26 mouse cellular contexts compared by ENCODE assay signal in genomic region chr9:44132200-44132599, GRCm38 (mm10). TPM values are rescaled to one million over a fixed set of nuclear protein-coding genes. Genes with fewer than 3 reads are reported as not detected.
DNase-seq lines count a peak whose midpoint lies in the region; ATAC-seq and TF ChIP-seq lines count a peak whose summit lies in the region.
"Had no signal": no experiment of that assay in that cellular context is flagged by ENCODE, and none has a peak within 500 bp of the region (broad histone marks: within the 10 kb centered on the region; RNA-seq: fewer than 3 reads in every experiment).

No protein-coding gene starts in this region.

- TF ChIP-seq EP300 in lung, postnatal 0 days (IDR thresholded peaks at IDR 0.05) = no peak

- no peak overlapping the region for H3K4me2 ChIP-seq in heart, embryonic 15.5 days
- H3K4me2 ChIP-seq in kidney, embryonic 16.5 days (replicated peaks; ENCODE audit: low read depth, low read length) = no peak overlapping the region
- no peak overlapping the region for H3K4me2 ChIP-seq in lung, postnatal 0 days (replicated peaks; ENCODE audit: low read depth, low read length)
- H3K4me2 ChIP-seq: forebrain, embryonic 13.5 days; hindbrain, embryonic 12.5 days; liver, embryonic 15.5 days had no signal

- H3K4me1 ChIP-seq in heart, embryonic 15.5 days (replicated peaks) = peaks cover 77% of the 10 kb centered on the region
- H3K4me1 ChIP-seq in kidney, embryonic 16.5 days (ENCODE audit: insufficient read depth, low read length) = peaks cover 69% of the 10 kb centered on the region
- H3K4me1 ChIP-seq in lung, postnatal 0 days (ENCODE audit: insufficient read depth, low read depth, low read length) = peaks cover 12% of the 10 kb centered on the region; the same call in 1 of the 2 replicates

- intact Hi-C loops in gastrocnemius, adult 2 months (cut with DNase I) = loop anchor here (5.0 kb wide), 1 partner anchor 40 kb away; no protein-coding TSS in a partner anchor

- peak overlapping the region; percentile 94 for H3K27ac ChIP-seq in gastrocnemius, adult 2 months
- H3K27ac ChIP-seq in heart, embryonic 15.5 days = peak overlapping the region; percentile 96
- peak overlapping the region; percentile 90 for H3K27ac ChIP-seq in kidney, embryonic 16.5 days (ENCODE audit: low read length)
- H3K27ac ChIP-seq in lung, postnatal 0 days (ENCODE audit: low read length) = peak overlapping the region; percentile 90
- H3K27ac ChIP-seq: forebrain, embryonic 13.5 days; hindbrain, embryonic 12.5 days; left cerebral cortex, adult 2 months; liver, embryonic 15.5 days; macrophage had no signal

- H3K9ac ChIP-seq in heart, embryonic 15.5 days = no peak overlapping the region
- H3K9ac ChIP-seq in kidney, embryonic 16.5 days (replicated peaks; ENCODE audit: low read length) = peak overlapping the region; percentile 39; the same call in 1 of the 2 replicates
- H3K9ac ChIP-seq in lung, postnatal 0 days (replicated peaks; ENCODE audit: low read depth) = no peak overlapping the region
- H3K9ac ChIP-seq: forebrain, embryonic 13.5 days; hindbrain, embryonic 12.5 days; liver, embryonic 15.5 days had no signal

- no peak for ATAC-seq in heart, embryonic 15.5 days (replicated peaks; ENCODE audit: insufficient number of reproducible peaks, insufficient read depth, low FRiP score, low read depth)
- ATAC-seq in kidney, embryonic 16.5 days (ENCODE audit: low FRiP score, low TSS enrichment) = no peak
- no peak for ATAC-seq in lung, postnatal 0 days
- ATAC-seq: forebrain, embryonic 13.5 days had no signal

- 64% methylated on average over 5 of the region's 5 CpGs for WGBS in heart, embryonic 15.5 days
- WGBS in kidney, embryonic 16.5 days = 66% methylated on average over 5 of the region's 5 CpGs
- WGBS in lung, postnatal 0 days = 32% methylated on average over 5 of the region's 5 CpGs

- peaks cover 2% of the 10 kb centered on the region for H3K36me3 ChIP-seq in heart, embryonic 15.5 days
- H3K36me3 ChIP-seq in kidney, embryonic 16.5 days (ENCODE audit: insufficient read depth, low read length) = no peaks in the 10 kb centered on the region
- H3K36me3 ChIP-seq in lung, postnatal 0 days (ENCODE audit: insufficient read depth, low read length) = no peaks in the 10 kb centered on the region
- H3K36me3 ChIP-seq: hindbrain, embryonic 12.5 days; liver, embryonic 15.5 days had no signal

- no peaks in the 10 kb centered on the region for H3K9me3 ChIP-seq in heart, embryonic 15.5 days (replicated peaks)
- H3K9me3 ChIP-seq in kidney, embryonic 16.5 days (ENCODE audit: low read length) = no peaks in the 10 kb centered on the region
- H3K9me3 ChIP-seq in lung, postnatal 0 days (ENCODE audit: low read length) = no peaks in the 10 kb centered on the region
- H3K9me3 ChIP-seq: forebrain, embryonic 13.5 days; hindbrain, embryonic 12.5 days; liver, embryonic 15.5 days had no signal

- no peak overlapping the region for H3K4me3 ChIP-seq in gastrocnemius, adult 2 months
- H3K4me3 ChIP-seq in heart, embryonic 15.5 days = no peak overlapping the region
- no peak overlapping the region for H3K4me3 ChIP-seq in kidney, embryonic 16.5 days (ENCODE audit: low read length)
- no peak overlapping the region for H3K4me3 ChIP-seq in lung, postnatal 0 days (ENCODE audit: low read depth, low read length)
- H3K4me3 ChIP-seq: forebrain, embryonic 13.5 days; hindbrain, embryonic 12.5 days; left cerebral cortex, adult 2 months; liver, embryonic 15.5 days had no signal

- H3K27me3 ChIP-seq in heart, embryonic 15.5 days = no peaks in the 10 kb centered on the region
- H3K27me3 ChIP-seq in kidney, embryonic 16.5 days (ENCODE audit: insufficient read depth, low read length) = peaks cover 4% of the 10 kb centered on the region; the same call in 1 of the 2 replicates
- 0 out of 2 replicates have a peak, but pooled peaks cover 4% of the 10 kb centered on the region for H3K27me3 ChIP-seq in lung, postnatal 0 days (replicated peaks; ENCODE audit: insufficient read depth, low read length)

- no peak for DNase-seq in gastrocnemius, adult 2 months
- no peak for DNase-seq in gastrocnemius, postnatal 10 days
- no peak for DNase-seq in heart, adult 18-20 months
- DNase-seq in kidney, postnatal 14 days = no peak
- DNase-seq in lung, postnatal 0 days (ENCODE audit: low spot score) = no peak
- DNase-seq in lung, postnatal 10 days = no peak
- DNase-seq: adrenal gland, postnatal 10 days; cerebellum, adult 8-10 months; kidney, adult 11 months; layer of hippocampus, adult 9-11 months; liver; right cerebral cortex, postnatal 14 days; thymus, adult 2 months; thymus, postnatal 4 days had no signal

- no peak for TF ChIP-seq CTCF in gastrocnemius, adult 2 months (IDR thresholded peaks at IDR 0.05)
- TF ChIP-seq CTCF in lung, postnatal 0 days (IDR thresholded peaks at IDR 0.05) = no peak

RNA-seq across cellular contexts. Expression of gene Mcam, which starts 2.1 kb away (rescaled TPM):
- 10 to 100 TPM; 17.5 to 24.4 TPM for total RNA-seq in gastrocnemius, adult 2 months (2021)
- 100 to 1,000 TPM; 107 to 115 TPM for total RNA-seq in gastrocnemius, postnatal 10 days (2021)
- 93.4 and 102 TPM in 2 replicates for polyA plus RNA-seq in heart, embryonic 15.5 days (2015; fragmentation: Nextera tagmentation; extraction: Ambion mirVana)
- total RNA-seq in heart, adult 18-20 months (2021) = 10 to 100 TPM; 31.0 to 38.6 TPM
- 54.3 and 60.3 TPM in 2 replicates for polyA plus RNA-seq in kidney, embryonic 16.5 days (2015; fragmentation: Nextera tagmentation; extraction: Ambion mirVana)
- polyA plus RNA-seq in lung, postnatal 0 days (2015; fragmentation: Nextera tagmentation; extraction: Ambion mirVana) = 113 and 116 TPM in 2 replicates
- polyA plus RNA-seq: macrophage had no signal

RNA-seq across cellular contexts. Expression of gene Rnf26, which starts 18.9 kb away (rescaled TPM):
- total RNA-seq in gastrocnemius, adult 2 months (2021) = 1 to 10 TPM; 3.0 to 3.1 TPM
- 10 to 100 TPM; 13.0 to 15.1 TPM for total RNA-seq in gastrocnemius, postnatal 10 days (2021)
- 28.7 and 39.9 TPM in 2 replicates for polyA plus RNA-seq in heart, embryonic 15.5 days (2015; fragmentation: Nextera tagmentation; extraction: Ambion mirVana)
- total RNA-seq in heart, adult 18-20 months (2021) = 1 to 10 TPM; 5.9 to 6.0 TPM
- 75.0 and 87.0 TPM in 2 replicates for polyA plus RNA-seq in kidney, embryonic 16.5 days (2015; fragmentation: Nextera tagmentation; extraction: Ambion mirVana)
- polyA plus RNA-seq in lung, postnatal 0 days (2015; fragmentation: Nextera tagmentation; extraction: Ambion mirVana) = 18.8 and 19.0 TPM in 2 replicates

RNA-seq across cellular contexts. Expression of gene Gm49380, which starts 18.9 kb away (rescaled TPM):
- total RNA-seq in gastrocnemius, adult 2 months (2021) = 1 to 10 TPM in 1 of 2 experiments, under 1 TPM in 1; 0.71 to 1.4 TPM
- total RNA-seq in gastrocnemius, postnatal 10 days (2021) = under 1 TPM; 0.23 to 0.49 TPM
- polyA plus RNA-seq in heart, embryonic 15.5 days (2015; fragmentation: Nextera tagmentation; extraction: Ambion mirVana) = 0.05 and 0.13 TPM in 2 replicates
- total RNA-seq in heart, adult 18-20 months (2021) = under 1 TPM in 1 of 2 experiments, not detected in 1; 0.37 TPM
- polyA plus RNA-seq in kidney, embryonic 16.5 days (2015; fragmentation: Nextera tagmentation; extraction: Ambion mirVana) = 0.22 and 0.25 TPM in 2 replicates
- polyA plus RNA-seq in lung, postnatal 0 days (2015; fragmentation: Nextera tagmentation; extraction: Ambion mirVana) = 0.29 and 0.30 TPM in 2 replicates
- total RNA-seq: monocyte, adult 5-6 weeks had no signal
- polyA plus RNA-seq: forebrain, embryonic 13.5 days; large intestine, adult 2 months; liver, embryonic 15.5 days; stomach, postnatal 0 days; thymus, adult 2 months had no signal

RNA-seq across cellular contexts. Expression of gene C1qtnf5, which starts 25.2 kb away (rescaled TPM):
- total RNA-seq in gastrocnemius, adult 2 months (2021) = 1 to 10 TPM; 2.5 to 7.6 TPM
- total RNA-seq in gastrocnemius, postnatal 10 days (2021) = 10 to 100 TPM; 25.9 to 26.0 TPM
- 3.8 TPM in 2 replicates for polyA plus RNA-seq in heart, embryonic 15.5 days (2015; fragmentation: Nextera tagmentation; extraction: Ambion mirVana)
- 1 to 10 TPM; 5.6 to 5.9 TPM for total RNA-seq in heart, adult 18-20 months (2021)
- 4.7 and 5.7 TPM in 2 replicates for polyA plus RNA-seq in kidney, embryonic 16.5 days (2015; fragmentation: Nextera tagmentation; extraction: Ambion mirVana)
- 9.8 and 10.3 TPM in 2 replicates for polyA plus RNA-seq in lung, postnatal 0 days (2015; fragmentation: Nextera tagmentation; extraction: Ambion mirVana)
- total RNA-seq: monocyte, adult 5-6 weeks had no signal
- polyA plus RNA-seq: macrophage had no signal

RNA-seq across cellular contexts. Expression of gene Mfrp, which starts 30.7 kb away (rescaled TPM):
- total RNA-seq in gastrocnemius, adult 2 months (2021) = not detected
- under 1 TPM in 1 of 2 experiments, not detected in 1; 0.18 TPM for total RNA-seq in gastrocnemius, postnatal 10 days (2021)
- not detected in 2 replicates for polyA plus RNA-seq in heart, embryonic 15.5 days (2015; fragmentation: Nextera tagmentation; extraction: Ambion mirVana)
- total RNA-seq in heart, adult 18-20 months (2021) = not detected
- polyA plus RNA-seq in kidney, embryonic 16.5 days (2015; fragmentation: Nextera tagmentation; extraction: Ambion mirVana) = 0.10 and 0.25 TPM in 2 replicates
- polyA plus RNA-seq in lung, postnatal 0 days (2015; fragmentation: Nextera tagmentation; extraction: Ambion mirVana) = 0.08 TPM in 1 of 2 replicates, not detected in the other
- total RNA-seq: gastrocnemius, adult 18-20 months; monocyte, adult 5-6 weeks had no signal
- polyA plus RNA-seq: embryonic facial prominence, embryonic 14.5 days; large intestine, adult 2 months; liver, embryonic 15.5 days; macrophage; stomach, postnatal 0 days had no signal
